10 mouse cellular contexts compared by ENCODE assay signal in the genomic region with DNA sequence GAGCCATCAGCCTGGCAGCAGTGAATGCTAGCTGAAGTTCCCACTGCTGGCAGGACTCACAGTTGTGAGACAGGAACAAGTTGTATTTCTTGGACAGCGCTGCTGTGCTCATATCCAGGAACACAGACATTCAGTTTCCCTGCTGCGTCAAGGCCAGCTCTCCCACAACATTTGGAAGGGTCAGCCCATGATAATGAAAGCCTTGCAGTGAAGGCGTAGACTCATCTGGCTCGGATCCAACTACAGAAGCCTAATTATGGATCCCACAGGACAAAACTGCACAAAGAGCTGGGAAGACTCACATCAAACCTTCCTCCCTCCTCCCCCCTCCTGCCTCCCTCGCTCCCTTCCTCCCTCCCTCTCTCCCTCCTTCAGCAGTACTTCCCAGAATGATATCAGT. TPM values are rescaled to one million over a fixed set of nuclear protein-coding genes. Genes with fewer than 3 reads are reported as not detected.
DNase-seq lines count a peak whose midpoint lies in the region; ATAC-seq and TF ChIP-seq lines count a peak whose summit lies in the region.
"Had no signal": no experiment of that assay in that cellular context is flagged by ENCODE, and none has a peak within 500 bp of the region (broad histone marks: within the 10 kb centered on the region; RNA-seq: fewer than 3 reads in every experiment).

No protein-coding gene starts in this region.

- no peak overlapping the region for H3K27ac ChIP-seq in intestine, embryonic 15.5 days
- H3K27ac ChIP-seq in intestine, postnatal 0 days (ENCODE audit: low read depth, low read length) = no peak overlapping the region; the same call in 1 of the 2 replicates
- H3K27ac ChIP-seq in embryonic facial prominence, embryonic 15.5 days (replicated peaks) = no peak overlapping the region
- peak overlapping the region; percentile 25; the same call in 1 of the 2 replicates for H3K27ac ChIP-seq in kidney, embryonic 14.5 days (ENCODE audit: low read depth, low read length)
- H3K27ac ChIP-seq: neural tube, embryonic 12.5 days had no signal

- H3K36me3 ChIP-seq in intestine, embryonic 15.5 days = no peaks in the 10 kb centered on the region
- H3K36me3 ChIP-seq in intestine, postnatal 0 days (ENCODE audit: control insufficient read depth, insufficient read depth) = peaks cover 11% of the 10 kb centered on the region; the same call in 1 of the 2 replicates
- peaks cover 10% of the 10 kb centered on the region; the same call in 1 of the 2 replicates for H3K36me3 ChIP-seq in embryonic facial prominence, embryonic 15.5 days
- peaks cover 48% of the 10 kb centered on the region for H3K36me3 ChIP-seq in kidney, embryonic 14.5 days (ENCODE audit: control insufficient read depth, insufficient read depth, low read length)
- H3K36me3 ChIP-seq: neural tube, embryonic 12.5 days had no signal

- no peak for TF ChIP-seq CTCF in intestine, postnatal 0 days (IDR thresholded peaks at IDR 0.05; ENCODE audit: low read depth)

- intact Hi-C loops in left cerebral cortex, postnatal 4 days (cut with DNase I) = no loop called here

- no peaks in the 10 kb centered on the region for H3K27me3 ChIP-seq in intestine, embryonic 15.5 days (replicated peaks)
- H3K27me3 ChIP-seq in intestine, postnatal 0 days (replicated peaks; ENCODE audit: control insufficient read depth, insufficient read depth, low read length) = no peaks in the 10 kb centered on the region
- no peaks in the 10 kb centered on the region for H3K27me3 ChIP-seq in embryonic facial prominence, embryonic 15.5 days
- no peaks in the 10 kb centered on the region for H3K27me3 ChIP-seq in kidney, embryonic 14.5 days (ENCODE audit: control insufficient read depth, insufficient read depth, low read length)
- H3K27me3 ChIP-seq: neural tube, embryonic 12.5 days had no signal

- no peaks in the 10 kb centered on the region for H3K4me1 ChIP-seq in intestine, embryonic 15.5 days (replicated peaks)
- H3K4me1 ChIP-seq in intestine, postnatal 0 days (replicated peaks; ENCODE audit: control insufficient read depth, insufficient read depth, low read length) = no peaks in the 10 kb centered on the region
- H3K4me1 ChIP-seq in embryonic facial prominence, embryonic 15.5 days = no peaks in the 10 kb centered on the region
- H3K4me1 ChIP-seq in kidney, embryonic 14.5 days (ENCODE audit: control insufficient read depth, insufficient read depth, low read length) = no peaks in the 10 kb centered on the region
- H3K4me1 ChIP-seq: neural tube, embryonic 12.5 days had no signal

- no peak overlapping the region for H3K9ac ChIP-seq in intestine, embryonic 15.5 days
- no peak overlapping the region for H3K9ac ChIP-seq in intestine, postnatal 0 days (ENCODE audit: low read depth, low read length)
- no peak overlapping the region for H3K9ac ChIP-seq in embryonic facial prominence, embryonic 15.5 days
- no peak overlapping the region for H3K9ac ChIP-seq in kidney, embryonic 14.5 days (ENCODE audit: low read depth, low read length)
- H3K9ac ChIP-seq: neural tube, embryonic 12.5 days had no signal

- 41% methylated on average over 5 of the region's 5 CpGs for WGBS in intestine, embryonic 15.5 days
- WGBS in intestine, postnatal 0 days = 54% methylated on average over 5 of the region's 5 CpGs
- WGBS in embryonic facial prominence, embryonic 15.5 days = 36% methylated on average over 5 of the region's 5 CpGs
- 55% methylated on average over 5 of the region's 5 CpGs for WGBS in kidney, embryonic 14.5 days

- H3K4me3 ChIP-seq in intestine, embryonic 15.5 days (replicated peaks) = no peak overlapping the region
- H3K4me3 ChIP-seq in intestine, postnatal 0 days (ENCODE audit: low read depth, low read length) = no peak overlapping the region
- H3K4me3 ChIP-seq in embryonic facial prominence, embryonic 15.5 days (replicated peaks) = no peak overlapping the region
- no peak overlapping the region for H3K4me3 ChIP-seq in kidney, embryonic 14.5 days (ENCODE audit: low read length)
- H3K4me3 ChIP-seq: neural tube, embryonic 12.5 days had no signal

- H3K9me3 ChIP-seq in intestine, embryonic 15.5 days = no peaks in the 10 kb centered on the region
- H3K9me3 ChIP-seq in intestine, postnatal 0 days (ENCODE audit: control insufficient read depth) = no peaks in the 10 kb centered on the region
- no peaks in the 10 kb centered on the region for H3K9me3 ChIP-seq in embryonic facial prominence, embryonic 15.5 days (replicated peaks)
- H3K9me3 ChIP-seq in kidney, embryonic 14.5 days (ENCODE audit: control insufficient read depth, low read length) = no peaks in the 10 kb centered on the region
- H3K9me3 ChIP-seq: neural tube, embryonic 12.5 days had no signal

- DNase-seq in heart, adult 8-10 months (ENCODE audit: low spot score) = peak; percentile 95
- peak; percentile 70 for DNase-seq in left cerebral cortex, postnatal 4 days
- DNase-seq in retina, postnatal 1 day = peak; percentile 86
- DNase-seq in thymus, postnatal 25 days = no peak

- no peak overlapping the region for H3K4me2 ChIP-seq in intestine, embryonic 15.5 days (replicated peaks)
- H3K4me2 ChIP-seq in intestine, postnatal 0 days (replicated peaks; ENCODE audit: low read depth) = no peak overlapping the region
- H3K4me2 ChIP-seq in embryonic facial prominence, embryonic 15.5 days (replicated peaks) = no peak overlapping the region
- H3K4me2 ChIP-seq in kidney, embryonic 14.5 days (replicated peaks; ENCODE audit: low read depth, low read length) = no peak overlapping the region
- H3K4me2 ChIP-seq: neural tube, embryonic 12.5 days had no signal

- ATAC-seq in intestine, embryonic 15.5 days = peak; percentile 66
- ATAC-seq in intestine, postnatal 0 days = no peak
- ATAC-seq in embryonic facial prominence, embryonic 15.5 days (ENCODE audit: insufficient number of reproducible peaks, low FRiP score, low TSS enrichment, low read depth) = peak; percentile 63
- peak; percentile 81 for ATAC-seq in kidney, embryonic 14.5 days (ENCODE audit: low FRiP score, low TSS enrichment)

RNA-seq across cellular contexts. Expression of a gene that starts 18.9 kb away (rescaled TPM):
- polyA plus RNA-seq in intestine, embryonic 15.5 days (2015; fragmentation: Nextera tagmentation; extraction: Ambion mirVana) = 0.08 TPM in 2 replicates
- polyA plus RNA-seq in intestine, postnatal 0 days (2015; fragmentation: Nextera tagmentation; extraction: Ambion mirVana) = 0.05 TPM in 1 of 2 replicates, not detected in the other
- 0.07 and 0.14 TPM in 2 replicates for polyA plus RNA-seq in embryonic facial prominence, embryonic 15.5 days (2015; fragmentation: Nextera tagmentation; extraction: Ambion mirVana)
- total RNA-seq in heart, adult 8-10 months (2022) = under 1 TPM; 0.20 to 0.72 (median 0.27) TPM
- 0.26 and 0.27 TPM in 2 replicates for polyA plus RNA-seq in kidney, embryonic 14.5 days (2014; fragmentation: Nextera tagmentation; extraction: Ambion mirVana)
- total RNA-seq in left cerebral cortex, postnatal 4 days (2021) = not detected
- polyA plus RNA-seq: cortical plate, adult 2 months; neural tube, embryonic 12.5 days had no signal

RNA-seq across cellular contexts. Expression of a gene that starts 34.0 kb away (rescaled TPM):
- 0.36 and 0.66 TPM in 2 replicates for polyA plus RNA-seq in intestine, embryonic 15.5 days (2015; fragmentation: Nextera tagmentation; extraction: Ambion mirVana)
- 0.46 and 0.55 TPM in 2 replicates for polyA plus RNA-seq in intestine, postnatal 0 days (2015; fragmentation: Nextera tagmentation; extraction: Ambion mirVana)
- polyA plus RNA-seq in embryonic facial prominence, embryonic 15.5 days (2015; fragmentation: Nextera tagmentation; extraction: Ambion mirVana) = 0.63 and 0.87 TPM in 2 replicates
- under 1 TPM; 0.11 to 0.22 (median 0.16) TPM for total RNA-seq in heart, adult 8-10 months (2022)
- 1.2 and 1.6 TPM in 2 replicates for polyA plus RNA-seq in kidney, embryonic 14.5 days (2014; fragmentation: Nextera tagmentation; extraction: Ambion mirVana)
- under 1 TPM in 1 of 2 experiments, not detected in 1; 0.16 TPM for total RNA-seq in left cerebral cortex, postnatal 4 days (2021)
- polyA plus RNA-seq: neural tube, embryonic 12.5 days had no signal
